Mouse (Mus musculus) retina, postnatal 1 day (tissue): ENCODE measurements around the gene Nr1d1.

ENCODE experiments used
- DNase-seq: peaks from one replicate; pipeline ENCODE4 v3.0.0-alpha.2; 2012

The Nr1d1 gene

DNA sequence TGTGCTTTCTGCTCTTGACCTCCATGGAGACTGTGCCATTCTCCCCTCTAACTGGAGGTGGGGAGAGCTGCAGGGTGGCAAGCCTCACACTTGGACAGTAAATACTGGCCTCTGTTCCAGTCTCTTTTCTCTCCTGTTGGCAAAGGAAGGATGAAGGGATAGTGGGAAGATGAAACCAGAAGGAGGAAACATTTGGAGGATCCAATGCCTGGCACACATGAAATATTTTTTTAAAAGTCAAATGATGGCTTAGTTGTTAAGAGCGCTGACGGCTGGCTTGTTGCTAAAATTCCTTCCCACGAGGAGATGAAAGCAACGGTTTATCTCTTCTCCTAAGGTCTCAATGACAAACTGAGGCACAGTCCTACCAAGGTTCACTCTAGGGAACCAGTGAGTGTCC lies 40.0 kb downstream of the Nr1d1 start:
- DNase-seq = no peak

DNA sequence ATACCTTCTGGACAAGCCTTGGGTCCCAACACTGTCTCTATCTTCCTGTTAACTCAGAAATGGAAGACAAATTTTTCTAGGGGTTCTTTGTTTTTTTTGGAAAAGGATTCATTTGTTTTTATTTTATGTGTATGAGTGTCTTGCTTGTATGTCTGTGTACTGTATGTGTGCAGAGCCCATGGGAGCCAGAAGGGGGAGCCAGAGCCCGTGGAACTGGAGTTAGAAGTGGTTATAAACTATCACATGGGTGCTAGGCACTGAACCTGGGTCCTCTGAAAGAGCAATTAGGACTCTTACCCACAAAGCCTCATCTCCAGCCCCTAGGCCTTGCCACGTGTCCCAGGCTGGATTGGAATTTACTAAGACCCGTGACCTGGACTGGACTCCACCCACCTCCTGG lies 41.1 kb downstream of the Nr1d1 start:
- DNase-seq = no peak

DNA sequence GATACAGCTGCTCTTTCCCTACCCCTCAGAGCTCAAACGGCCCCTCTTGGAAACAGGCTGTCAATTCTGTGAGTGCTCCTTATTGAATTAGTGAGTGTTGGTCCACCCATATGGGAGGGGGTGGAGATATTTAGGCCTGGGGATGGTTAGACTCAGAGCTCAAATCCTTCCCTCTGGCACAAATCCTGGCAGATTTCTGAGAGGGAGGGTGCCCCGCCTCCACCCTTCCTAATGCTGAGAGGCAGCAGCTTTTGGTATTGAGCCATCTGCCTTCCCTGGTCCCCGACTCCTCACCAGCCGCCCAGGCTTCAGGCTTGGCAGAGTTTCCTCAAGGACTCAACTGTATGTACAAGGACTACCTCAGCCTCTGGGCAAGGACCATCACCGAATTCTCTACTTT lies 44.0 kb downstream of the Nr1d1 start:
- DNase-seq = peak; percentile 55

DNA sequence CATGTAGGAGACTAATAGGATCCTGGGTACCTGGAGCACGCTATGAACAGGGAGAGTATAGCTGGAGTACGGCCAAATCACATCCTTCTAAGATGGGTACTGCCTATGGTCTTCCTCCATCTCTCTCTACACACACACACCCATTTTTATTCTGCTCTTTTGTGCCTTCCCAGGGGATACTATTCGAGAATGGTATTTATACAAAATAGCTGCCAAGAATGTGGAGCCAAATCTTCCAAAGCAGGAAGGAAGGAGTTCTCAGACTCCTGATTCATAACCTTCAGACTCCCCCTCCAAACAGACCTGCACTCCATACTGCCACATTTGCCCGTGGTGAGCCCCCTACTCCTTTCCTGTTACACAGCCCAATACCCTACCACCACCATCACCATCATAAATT lies 44.4 kb downstream of the Nr1d1 start:
- DNase-seq = no peak

DNA sequence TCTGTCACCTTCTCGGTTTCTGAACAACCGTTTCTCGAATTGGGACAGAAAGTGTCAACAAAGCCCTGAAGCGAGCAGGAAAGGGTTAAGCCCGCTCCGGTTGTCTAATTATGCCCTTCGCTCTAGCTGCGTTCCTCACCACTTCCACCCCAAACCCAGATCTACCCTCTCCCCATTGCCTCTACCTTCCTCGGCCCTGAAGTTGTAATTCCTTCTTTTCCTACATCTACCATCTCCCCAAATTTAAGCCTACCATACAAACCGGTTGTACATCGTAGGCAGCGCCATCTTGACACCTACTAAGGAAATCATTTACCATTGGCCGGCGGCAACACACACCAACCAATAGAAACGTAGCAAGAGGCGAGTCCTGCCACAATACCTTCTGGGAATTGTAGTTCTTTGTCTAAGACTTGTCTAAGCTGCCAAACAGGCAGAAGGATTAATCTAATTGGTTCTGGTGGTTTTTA lies 46.0 kb downstream of the Nr1d1 start, which contains the start of gene Med24:
Gene Med24, minus strand, starts transcription at position 317 of the 470 bp plus-strand sequence.
- DNase-seq = peak; percentile 97

DNA sequence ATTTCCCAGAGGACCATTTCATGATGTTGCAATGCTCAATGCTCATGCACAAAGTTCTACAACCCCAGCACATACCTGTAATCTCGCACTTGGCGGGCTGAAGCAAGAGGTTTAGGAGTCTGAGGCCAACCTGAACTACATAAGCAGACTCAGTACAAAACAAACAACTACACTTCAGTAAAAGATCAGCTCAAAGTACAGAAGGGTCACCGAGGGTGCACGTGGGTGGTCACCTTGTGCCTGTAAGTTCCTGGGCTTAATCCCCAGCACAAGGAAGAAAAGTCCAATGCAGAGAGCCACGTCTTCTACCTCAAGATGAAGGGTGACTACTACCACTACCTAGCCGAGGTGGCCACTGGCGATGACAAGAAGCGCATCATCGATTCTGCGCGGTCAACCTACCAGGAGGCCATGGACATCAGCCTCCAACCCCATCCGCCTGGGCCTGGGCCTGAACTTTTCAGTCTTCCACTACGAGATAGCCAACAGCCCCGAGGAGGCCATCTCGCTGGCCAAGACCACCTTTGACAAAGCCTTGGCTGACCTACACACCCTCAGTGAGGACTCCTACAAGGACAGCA lies 49.1 kb downstream of the Nr1d1 start:
- no peak for DNase-seq

DNA sequence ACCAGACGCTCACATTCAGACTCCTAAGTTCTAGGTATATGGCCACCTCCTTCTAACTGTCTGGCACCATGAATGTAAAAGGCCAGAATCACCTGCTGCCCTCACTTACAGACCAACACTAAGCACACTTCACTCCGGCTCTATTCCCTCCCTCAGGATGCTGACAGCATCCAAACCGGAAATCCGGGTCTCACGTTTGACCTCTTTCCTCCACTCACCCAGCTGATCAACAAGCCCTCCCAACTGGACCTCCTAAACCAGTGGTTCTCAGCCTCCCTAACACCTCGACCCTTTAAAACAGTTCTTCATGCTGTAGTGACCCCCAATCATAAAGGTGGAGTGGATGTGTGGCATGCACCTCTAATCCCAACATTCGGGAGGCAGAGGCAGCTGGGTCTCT lies 52.0 kb downstream of the Nr1d1 start:
- DNase-seq = no peak

DNA sequence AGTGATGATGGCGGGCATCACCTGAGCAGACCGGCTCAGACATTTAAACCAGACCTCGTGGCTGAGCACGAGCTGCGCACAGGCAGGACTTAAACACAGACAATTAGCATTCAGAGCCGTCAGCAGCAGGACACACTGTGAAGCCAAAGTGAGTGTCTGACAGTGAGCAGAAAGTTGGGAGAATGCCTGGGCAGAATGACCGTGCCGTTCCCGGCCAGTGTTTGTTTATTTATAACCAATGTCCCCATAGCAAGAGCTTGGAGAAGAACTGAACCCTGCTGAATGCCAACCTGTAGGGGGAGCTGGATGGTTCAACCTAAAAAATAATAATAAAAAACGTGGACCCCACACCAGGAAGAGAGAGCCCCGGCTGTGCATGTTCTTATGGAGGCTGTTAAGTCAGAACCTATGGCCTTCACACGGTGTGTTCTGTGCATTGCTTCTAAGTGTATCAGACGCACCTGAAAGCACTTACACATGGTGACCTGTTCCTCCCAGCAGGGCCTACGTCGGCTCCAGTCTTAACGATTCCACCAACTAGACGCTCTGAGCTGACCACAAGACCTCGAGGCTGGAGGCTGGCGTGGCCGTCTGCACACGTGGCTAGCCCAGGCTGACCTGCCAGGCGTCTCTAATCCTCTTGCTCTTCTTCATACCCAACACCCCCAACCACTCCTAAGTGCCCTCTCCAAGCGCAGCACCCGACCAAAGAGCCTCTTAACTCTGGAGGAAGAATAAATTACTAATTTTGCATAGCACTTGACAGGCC lies 53.5 kb downstream of the Nr1d1 start:
- peak; percentile 41 for DNase-seq

DNA sequence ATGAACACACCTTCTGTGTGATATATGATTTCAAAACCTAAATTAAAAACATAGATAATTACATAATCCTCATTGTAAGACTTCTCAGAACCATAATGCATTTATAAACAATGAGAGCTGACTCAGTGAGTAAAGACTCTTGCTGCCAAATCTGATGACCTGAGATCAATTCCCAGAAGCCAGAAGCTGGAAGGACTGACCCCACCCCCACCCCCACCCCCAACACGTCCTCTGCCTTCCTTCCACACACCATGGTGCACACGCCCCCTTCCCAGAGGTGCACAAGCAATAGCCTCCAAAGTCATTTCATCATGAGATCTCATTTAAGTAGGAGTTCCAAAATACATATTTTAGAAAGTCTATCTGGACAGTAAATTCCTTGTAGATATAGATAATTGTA lies 54.4 kb downstream of the Nr1d1 start:
- DNase-seq = no peak
